Mouse (Mus musculus) thymus, adult 18-20 months (tissue): Measurements from ENCODE around the gene Itgb5.

Source experiments
- DNase-seq, 2 experiments: peaks; one replicate each; pipeline ENCODE4 v3.0.0; 2022; ENCODE audit warnings: mixed read lengths in 2 of 2

The Itgb5 gene

DNA sequence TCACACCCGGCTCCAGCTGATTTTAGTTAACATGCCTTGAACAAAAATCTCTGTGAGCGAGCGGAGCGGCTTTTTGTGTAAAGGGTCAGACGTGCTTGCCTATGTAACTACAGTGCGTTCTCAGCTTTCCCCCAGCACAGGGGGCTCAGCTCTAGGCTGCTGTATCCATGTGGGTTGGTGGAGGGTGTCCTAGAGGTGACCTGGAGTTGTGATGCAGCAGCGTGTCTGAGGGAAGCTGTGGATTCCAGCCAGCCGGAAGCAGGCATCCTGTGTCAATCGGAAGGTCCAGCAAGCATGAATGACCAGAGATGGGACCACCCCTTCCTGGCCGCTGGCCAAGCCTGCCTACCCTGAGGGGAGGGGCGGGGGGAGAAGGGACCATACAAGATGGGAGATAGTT, 112.9 kb downstream of the Itgb5 start:
- no peak for DNase-seq

DNA sequence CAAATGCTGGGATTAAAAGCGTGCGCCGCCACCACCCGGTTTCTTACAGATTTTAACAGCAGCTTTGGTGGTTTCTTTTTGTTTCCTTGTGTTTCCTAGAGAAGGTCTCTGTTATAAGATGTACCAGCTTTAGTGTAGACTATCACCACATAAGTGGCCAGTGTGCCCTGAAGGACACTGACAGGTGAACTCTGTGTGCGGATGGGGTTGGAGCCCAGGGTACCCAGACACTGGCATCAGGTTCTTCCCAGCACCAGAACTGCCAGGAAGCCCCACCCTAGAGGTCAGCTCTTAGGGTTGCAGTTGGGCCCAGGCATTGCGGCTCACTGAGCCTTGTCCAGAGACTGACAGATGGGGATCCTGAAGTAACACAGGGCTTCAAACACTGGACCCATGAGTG, 113.9 kb downstream of the Itgb5 start:
- no peak for DNase-seq

DNA sequence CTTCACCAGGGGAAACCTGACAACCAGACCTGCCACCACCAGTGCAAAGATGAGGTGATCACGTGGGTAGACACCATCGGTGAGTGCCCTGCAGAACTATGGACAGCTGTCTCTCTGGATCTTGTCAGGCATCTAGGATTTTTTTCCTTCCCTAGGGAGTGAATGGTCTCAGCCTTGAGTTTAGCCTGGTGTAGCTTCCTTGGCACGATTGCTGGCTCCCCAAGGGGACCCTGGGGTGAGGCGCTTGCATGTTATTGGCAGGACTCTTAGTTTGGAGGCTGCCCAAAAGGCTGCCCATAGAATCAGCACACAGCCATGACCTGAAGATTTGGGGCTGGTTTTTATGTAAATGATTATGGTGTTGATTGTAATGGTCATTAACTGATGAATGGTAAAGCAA, 114.7 kb downstream of the Itgb5 start:
- no peak for DNase-seq

DNA sequence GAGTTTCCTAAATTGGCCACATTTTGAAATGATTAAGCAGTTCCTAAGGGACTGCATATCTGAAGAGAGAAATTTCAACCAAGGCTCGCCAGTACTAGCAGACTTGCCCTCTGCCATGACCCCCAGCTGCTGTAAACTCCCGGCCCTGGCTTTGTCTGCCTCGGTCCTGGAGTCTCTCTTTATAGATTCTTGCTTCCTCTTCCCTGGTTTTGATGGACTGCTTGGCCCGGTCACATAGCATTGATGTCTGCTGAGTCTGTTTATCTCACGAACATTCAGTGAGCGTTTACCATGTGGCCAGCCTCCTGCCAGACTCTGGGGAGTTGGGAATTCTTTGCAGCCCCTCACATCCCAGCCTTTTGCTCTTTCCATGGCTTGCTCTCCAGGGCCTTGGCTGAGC, 115.3 kb downstream of the Itgb5 start:
- no peak for DNase-seq

DNA sequence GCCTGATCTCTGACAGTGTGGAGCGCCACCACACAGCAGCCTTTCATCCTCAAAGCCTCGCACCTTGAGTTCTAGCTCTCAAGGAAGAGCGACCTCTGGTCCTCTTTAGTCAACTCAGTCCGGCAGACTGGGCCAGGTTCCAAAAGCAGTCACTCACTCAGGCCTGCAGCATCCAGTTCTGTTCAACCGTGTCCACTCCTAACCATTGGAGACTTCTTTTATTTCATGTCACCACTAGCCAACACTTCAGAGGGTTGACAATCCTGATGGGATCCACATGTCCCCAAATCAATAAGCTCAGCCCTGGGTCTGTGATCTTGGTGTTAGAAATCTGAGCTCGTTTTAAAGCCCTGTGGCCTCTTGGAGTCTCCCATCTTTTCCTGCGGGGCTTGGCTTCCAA, 116.6 kb downstream of the Itgb5 start:
- DNase-seq: no peak

DNA sequence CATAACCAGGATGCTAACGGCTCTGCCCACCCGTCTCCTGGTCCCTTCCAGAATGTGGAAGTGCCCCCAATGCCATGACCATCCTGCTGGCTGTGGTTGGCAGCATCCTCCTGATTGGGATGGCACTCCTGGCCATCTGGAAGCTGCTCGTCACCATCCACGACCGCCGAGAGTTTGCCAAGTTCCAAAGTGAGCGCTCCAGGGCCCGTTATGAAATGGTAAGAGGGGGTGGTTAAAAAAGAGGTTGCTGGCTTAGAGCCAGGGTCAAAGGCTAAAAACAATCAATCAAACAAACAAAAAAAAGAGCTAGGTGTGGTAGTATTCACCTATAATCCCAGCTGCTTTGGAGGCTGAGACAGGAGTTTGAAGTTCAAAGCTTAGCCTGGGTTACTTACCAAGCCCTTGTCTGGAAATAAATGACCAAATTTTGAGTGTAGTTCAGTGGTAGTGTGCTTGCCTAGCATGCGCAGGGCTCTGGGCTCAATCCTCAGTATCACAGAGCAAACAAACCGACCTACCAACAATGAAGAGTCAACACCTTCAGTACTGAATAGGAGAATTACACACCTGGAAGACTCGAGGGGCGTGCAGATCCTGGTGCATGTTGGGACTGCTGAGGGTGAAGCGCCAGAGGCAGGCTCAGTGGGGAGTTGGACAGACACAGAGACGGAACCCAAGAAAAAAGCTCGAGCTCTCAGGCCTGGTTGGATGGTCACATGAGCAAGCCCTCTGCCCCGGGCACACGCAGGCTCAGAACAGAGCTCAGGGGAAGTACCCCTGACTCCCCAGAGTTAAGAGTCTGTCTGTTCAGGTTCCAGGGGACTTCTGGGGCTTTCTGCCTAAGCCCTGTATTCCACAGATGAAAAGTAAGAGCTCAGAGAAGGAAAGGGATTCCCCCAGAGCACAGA, 118.5 kb downstream of the Itgb5 start:
- no peak for DNase-seq

DNA sequence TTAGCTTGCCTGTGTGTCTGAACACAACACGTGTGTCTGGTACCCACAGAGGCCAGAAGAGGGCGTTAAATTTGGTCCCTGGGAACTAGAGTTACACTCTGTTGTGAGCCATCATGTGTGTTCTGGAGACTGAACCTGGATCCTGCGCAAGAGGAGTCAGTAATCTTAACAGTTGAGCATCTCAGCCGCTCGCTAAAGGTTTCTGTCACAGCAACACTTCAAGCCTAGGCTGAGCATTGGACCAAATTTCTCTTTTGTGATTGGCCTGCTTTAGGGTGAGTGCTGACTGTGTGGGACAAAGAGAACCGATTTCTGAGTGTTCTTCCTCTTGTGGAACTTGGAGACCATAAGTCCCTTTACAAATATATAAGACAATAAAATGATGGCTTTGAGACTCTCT, 120.9 kb downstream of the Itgb5 start:
- DNase-seq: no peak

DNA sequence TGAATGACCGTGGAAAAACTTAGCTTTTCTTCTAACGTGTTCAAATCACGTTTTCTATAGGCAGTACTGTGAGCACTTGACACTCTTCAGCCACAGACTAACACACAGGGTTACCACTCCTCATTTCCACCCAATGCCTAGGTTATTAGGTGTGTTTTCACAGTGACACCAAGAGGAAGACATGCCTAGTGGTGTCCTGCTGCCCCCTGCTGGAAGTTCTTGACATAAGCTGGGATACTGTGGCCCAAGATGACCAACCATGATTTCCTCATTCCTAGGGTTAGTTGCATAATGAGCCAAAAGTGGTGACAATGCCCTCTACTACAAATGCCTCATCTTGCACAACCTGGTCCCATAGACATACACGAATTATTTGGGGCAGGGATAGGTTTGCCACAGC, 121.4 kb downstream of the Itgb5 start:
- DNase-seq: peak; percentile 28 to 48

DNA sequence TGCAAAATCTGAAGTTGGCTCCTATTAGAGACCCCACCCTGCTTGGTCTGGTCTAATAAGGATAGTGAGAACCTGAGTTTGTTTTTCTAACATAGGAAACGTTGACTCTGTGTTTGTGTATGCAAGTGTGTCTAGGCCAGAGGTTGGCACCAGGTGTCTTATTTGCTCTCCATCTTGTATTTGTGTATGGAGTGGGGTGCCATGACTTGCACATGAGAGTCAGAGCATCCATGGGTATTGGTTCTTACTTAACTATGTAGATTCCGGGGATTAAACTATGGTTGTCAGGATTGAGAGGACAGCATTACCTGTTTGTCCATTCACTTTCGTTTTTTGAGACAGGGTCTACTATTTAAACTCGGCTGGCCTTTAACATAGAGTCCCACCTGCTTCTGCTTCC, 123.5 kb downstream of the Itgb5 start:
- DNase-seq: no peak

DNA sequence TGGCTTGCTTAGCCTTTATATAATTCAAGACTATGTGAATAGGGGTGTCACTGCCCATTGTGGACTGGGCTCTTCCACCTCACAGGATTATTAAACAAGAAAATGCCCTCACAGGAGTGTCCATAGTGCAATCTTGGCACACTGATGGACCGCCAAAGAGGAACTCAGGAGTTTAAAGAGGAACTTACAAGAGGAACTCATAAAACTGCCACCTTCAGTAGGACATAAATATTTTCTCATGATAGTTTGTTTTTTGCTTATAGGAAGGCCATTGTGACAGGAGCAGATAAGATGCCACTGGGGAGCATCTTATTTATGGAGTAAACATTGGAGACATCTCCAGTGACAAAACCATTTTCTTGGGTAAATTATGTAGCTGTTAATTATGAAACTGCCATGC, 125.3 kb downstream of the Itgb5 start:
- no peak for DNase-seq

DNA sequence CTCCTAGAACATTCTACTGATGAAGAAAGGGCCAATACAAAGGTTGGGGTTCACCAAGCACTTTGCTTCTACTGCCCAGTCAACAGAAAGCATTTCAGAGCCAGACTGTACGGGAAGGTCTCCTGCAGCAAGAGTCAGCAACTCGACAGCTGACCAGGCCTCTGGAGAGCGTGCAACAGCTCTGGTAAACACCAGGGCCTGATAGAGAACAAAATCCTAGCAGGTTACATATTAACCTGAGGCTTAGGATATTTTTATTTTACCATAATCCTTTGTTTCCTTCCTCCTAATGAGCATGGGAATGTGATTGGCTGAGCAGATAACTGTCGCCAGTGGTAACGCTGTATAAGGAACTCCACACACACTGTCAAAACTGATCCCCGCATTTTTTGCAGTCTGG, 134.0 kb downstream of the Itgb5 start:
- no peak for DNase-seq

DNA sequence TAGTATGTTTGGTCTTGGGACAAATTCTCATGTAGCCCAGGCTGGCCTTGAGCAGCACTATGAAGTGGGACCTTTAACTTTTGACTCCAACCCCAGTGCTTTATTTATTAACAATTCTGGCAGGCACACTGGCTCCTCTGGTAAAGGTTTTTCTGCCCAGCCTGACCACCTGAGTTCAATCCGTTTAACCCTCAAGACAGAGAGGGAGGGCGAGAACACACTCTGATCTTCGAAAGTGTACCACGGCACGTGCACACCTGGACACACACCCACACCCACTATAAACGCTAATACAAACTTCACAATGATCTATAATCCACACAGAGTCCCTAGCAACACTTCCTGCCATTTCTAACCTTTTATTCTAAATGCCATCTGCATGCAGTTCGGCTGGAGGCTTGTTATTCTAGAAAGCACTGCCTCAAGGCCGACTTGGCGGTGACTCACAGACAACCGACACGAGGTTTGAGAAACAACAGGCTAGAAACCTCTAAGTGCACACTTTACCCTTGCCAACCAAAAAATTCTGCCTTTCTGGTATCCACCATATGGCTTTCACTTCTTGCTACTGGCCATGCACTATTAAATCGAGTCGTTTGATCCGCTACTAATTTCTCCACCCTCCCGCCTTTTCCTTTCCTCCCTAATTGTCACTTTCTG, 136.5 kb downstream of the Itgb5 start:
- DNase-seq: no peak

DNA sequence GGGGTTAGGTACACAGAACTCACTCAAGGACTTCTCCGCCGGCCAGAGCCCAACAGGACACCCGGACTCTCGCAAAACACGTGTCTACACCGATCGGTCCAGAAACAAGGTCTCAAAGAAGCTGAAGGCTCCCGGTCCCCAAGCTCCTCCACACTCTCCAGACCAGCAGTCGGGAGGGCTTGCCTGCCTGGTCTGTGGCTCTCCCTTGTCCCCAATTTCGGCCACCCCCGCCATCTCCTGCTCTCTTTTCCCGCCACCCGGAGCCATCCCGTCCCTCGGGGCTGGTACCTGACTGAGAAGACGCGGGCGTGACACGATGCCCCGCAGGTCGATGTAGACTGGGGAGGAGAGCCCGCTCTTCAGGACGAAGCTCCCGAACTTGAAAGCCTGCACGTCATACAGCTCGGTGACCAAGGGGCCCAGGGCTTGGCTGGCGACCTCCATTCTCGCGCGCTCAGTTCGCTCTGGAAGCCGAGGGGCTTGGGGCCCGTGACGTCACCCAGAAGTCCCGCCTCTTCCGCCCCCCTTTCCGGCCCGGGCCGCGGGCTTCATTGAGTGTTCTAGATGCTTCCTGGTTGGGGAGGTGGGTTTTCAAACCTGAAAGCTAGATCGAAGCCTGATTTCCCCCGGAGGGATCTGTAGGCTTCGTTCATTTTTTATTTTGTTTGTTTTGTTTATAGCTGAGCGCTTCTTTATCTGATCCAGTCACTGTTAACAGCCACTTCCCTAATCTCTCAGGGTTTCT, 137.2 kb downstream of the Itgb5 start, which contains the start of gene Umps:
TSS of gene Umps (minus strand) at position 501 of the 745 bp plus-strand sequence.
- DNase-seq: peak; percentile 78 to 83

DNA sequence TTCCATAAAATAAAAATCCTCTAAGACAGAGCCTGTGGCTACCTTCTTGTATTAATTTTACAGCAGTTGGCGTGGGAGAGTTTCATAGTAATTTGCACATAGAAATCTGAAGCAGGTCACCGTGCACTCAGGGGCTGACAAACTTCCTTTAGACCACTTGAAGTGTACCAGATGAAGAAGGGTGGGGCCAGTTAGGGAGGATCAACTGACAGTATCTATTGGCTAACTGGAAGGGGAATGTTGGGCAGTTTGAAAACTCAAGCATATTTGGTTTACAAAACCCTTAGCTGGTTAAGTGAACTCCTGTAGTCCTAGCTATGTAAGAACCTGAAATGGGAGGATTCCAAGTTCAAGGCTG, 137.8 kb downstream of the Itgb5 start:
- DNase-seq: no peak

DNA sequence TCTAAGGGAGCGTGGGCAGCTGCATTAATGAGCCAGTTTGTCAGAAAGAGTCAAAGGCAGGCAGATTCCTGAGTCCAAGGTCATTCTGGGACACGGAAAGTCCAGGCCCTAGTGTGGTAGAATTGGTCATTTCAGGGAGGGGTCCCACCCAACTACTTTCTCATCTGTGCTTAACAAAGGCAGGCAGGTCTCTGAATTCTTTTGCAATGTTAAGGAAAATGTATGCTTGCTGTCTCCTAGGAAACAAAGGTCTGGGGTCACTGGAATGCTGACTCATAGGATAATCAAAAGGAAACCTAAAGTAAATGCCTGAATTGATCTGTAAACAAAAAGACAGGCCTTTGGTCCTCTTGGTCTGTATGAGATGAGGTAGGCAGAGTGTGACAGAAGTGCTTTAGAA, 150.4 kb downstream of the Itgb5 start:
- DNase-seq: no peak

DNA sequence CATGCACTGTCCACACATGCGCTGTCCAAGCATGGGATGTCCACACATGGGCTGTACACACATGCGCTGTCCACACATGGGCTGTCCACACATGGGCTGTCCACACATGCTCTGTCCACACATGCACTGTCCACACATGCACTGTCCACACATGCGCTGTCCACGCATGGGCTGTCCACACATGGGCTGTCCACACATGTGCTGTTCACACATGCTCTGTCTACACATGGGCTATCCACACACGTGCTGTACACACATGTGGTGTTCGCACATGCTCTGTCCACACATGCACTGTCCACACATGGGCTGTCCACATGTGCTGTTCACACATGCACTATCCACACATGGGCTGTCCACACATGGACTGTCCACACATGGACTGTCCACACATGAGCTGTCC, 154.2 kb downstream of the Itgb5 start:
- no peak for DNase-seq

DNA sequence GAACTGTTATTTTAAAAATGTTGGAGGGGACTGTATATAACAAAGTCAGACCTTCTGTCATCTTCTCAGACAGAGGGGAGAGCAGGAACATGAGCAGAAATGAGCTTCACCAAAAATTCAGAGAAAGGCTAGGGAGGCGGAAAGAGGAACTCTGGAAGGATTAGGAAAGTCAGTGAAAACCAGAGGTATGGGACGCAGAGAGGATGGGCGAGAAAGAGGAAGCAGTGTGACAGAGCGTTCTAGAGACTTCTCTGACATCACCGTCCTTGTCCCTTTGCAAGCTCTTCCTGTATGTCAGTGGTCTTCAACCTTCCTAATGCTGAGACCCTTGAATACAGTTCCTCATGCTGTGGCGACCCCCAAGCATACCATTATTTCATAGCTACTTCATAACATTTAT, 155.9 kb downstream of the Itgb5 start:
- no peak for DNase-seq

DNA sequence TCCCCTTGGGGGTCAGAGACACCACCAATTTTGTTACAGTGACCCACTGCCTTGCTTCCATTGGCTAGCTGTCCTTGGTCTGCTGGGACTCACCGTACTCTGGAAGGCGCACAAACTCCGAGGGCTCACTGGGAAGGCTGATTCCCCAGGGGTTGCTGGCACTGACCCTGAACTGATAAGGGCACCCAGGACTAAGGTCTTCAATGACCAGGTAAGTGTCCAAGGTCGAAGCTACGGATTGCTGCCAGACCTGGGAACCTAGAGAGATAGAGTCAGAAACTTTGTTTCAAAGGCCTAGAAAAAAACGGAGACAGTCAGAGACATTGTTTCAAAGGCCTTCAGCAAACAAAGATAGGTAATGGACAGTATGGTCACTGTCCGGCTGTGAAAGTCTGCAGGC, 157.5 kb downstream of the Itgb5 start:
- DNase-seq: no peak

DNA sequence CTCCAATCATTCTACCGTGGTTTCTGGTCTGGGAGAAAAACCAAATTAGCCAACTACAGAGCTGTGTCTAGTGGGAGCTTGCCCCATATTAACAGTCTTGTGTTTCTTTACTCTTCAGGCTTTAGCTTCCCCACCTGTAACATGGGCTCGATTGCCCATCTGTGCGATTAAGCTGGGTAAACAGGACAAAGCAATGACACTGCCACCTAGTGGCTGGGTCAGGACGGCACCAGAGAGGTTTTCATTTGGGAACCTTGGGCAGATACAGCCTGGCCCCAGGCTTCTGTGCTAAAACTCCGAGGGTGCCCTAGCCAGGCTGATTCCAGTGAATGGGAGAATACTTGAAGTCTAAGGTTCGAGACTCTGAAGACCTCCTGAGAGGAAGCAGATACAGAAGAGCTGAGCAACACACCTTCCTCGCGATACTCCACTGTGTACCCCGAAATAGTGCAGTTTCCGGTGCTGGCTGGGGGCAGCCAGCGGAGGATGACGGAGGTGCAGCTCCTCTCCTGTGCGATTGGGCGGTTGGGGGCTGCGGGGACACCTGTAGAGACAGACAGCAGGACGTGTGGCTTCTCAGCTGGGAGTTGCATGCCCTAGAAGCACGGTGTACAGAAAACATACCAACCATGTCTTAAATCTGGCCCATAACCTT, 159.0 kb downstream of the Itgb5 start:
- DNase-seq: peak; percentile 12 to 15

DNA sequence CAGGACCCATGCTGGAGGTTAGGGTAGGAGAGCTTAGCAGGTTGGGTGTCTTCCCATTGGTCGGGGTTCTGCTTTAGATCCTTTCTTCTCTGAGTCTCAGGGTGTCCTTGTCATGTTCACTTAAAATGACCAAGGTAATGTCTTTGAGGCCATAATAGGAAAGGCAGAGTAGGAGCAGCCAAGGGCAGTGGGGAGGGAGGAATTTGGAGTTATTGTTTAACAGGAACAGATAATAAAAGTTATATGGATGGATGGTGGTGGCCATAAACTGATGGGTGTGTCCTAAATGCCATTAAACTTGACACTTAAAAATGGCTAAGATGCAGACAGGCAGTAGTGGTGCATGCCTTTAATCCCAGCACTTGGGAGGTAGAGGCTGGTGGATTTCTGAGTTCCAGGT, 159.6 kb downstream of the Itgb5 start:
- DNase-seq: no peak

DNA sequence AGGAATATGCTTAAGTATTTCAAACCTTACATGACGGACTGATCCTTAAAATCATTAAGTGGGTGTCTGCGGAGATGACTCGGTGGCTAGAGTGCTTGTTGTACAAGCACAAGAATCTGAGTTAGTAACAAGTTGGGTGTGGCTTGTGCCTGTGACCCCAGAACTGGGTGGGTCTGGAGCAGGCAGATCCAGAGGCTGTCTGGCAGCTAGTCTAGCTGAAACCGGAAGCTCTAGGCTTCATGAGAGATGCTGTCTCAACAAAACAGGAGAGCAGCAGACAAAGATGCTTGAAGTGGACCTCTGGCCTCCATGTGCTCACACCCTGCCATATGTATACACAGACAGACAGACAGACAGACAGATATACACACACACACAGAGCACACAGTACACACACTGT, 161.2 kb downstream of the Itgb5 start:
- no peak for DNase-seq

DNA sequence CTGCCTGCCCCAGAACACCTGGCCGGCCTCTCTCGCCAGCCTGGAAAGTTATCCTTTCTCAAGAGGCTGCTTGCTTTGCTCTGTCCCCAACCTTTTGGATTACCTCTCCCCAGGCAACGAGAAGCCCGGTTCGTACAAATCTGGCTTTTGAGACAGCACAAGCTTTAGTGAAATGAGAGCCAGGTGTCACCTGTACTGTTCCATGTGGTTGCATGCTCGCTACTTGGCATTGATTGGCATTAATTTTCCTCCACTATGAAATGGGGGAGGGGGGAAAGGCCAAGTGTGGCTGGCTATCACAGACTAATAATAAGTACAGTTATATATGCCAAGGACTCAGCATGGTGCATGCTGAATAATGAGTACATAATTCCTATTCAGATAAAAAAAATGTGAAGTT, 164.9 kb downstream of the Itgb5 start:
- no peak for DNase-seq

DNA sequence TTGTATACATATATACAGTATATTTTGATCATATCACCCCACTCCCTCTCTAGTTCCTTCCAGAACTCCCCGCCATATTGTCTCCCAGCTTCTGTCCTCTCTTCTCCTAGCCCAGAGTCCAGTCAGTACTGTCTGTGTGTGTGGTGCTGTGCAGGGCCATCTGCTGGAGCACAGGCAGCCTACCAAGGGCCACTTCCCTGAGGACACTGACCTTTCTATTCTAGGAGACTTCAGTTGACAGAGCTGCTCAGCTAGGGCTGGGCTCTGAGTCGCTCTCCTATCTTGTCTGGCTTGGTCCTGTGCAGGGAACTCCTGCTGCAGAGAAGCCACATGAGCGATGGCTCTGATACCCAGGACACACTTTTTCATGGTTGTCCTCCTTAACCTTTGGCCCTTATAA, 166.0 kb downstream of the Itgb5 start:
- no peak for DNase-seq
